Mouse (Mus musculus): Measurements from ENCODE around the gene Clasp1.

DNA sequence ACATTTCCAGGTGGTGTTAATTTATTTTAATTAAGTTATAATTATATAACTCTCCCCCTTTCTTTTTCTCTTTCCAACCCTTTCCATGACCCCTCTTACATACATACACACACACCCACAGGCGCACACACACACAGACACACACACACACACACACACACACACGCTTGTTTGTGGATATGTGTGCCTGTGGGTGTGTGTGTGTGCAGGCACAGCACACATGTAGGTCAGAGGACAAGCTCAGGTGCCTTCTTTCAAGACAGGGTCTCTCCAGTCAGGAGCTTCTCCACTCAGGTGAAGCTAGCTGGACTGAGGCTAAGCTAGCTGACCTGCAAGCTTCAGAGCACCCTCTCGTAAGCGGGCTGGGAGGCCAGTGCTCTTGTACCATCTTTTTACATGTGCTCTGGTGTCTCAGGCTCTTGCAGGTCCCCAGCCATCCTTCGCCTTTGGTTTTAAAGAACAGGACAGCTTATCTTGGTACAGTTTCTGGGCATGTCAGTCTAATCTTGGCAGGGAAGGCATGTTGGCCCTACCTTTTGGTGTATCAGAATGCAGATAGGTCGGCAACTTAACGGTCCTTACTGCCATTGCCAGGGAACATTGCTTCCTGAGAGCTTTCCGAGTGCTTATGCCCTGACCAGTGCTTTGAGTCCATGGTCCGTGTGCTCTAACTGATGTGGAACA, 28.3 kb downstream of the Clasp1 start:
- TF ChIP-seq EP300 (IDR thresholded peaks at IDR 0.05; ENCODE audit: low read depth), result no peak
- TF ChIP-seq CTCF (IDR thresholded peaks at IDR 0.05; ENCODE audit: low read depth), result no peak

All from heart, postnatal 0 days (tissue).